Mouse (Mus musculus): Measurements from ENCODE around the gene Arhgef33.
"Not testable (repeated sequence)": the region's sequence is repeated elsewhere in the genome, so short reads cannot be mapped to it uniquely, and the experiment has no call there.

Gene Arhgef33

DNA sequence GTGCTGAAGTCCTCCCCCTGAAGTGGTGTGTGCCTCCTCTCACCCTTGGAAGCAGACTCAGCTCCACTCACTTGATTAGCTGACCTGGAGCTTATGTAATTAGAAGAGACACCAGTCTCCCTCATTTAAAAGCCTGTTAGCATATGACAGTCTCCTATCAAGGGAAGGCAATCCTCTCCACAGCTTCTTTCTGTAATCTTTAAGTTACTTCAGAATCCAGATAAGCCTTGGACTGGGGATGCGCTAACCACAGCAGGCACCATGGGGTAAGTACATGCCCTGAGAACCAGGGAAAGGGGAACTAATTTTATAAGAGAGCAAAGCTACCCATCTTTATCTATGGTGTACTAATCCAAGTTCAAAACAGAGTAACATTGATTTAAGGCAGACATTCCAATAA is at the start of gene Arhgef33:
Gene Arhgef33, plus strand, starts transcription at position 157 of the 400 bp plus-strand sequence.
- no peak for DNase-seq

DNA sequence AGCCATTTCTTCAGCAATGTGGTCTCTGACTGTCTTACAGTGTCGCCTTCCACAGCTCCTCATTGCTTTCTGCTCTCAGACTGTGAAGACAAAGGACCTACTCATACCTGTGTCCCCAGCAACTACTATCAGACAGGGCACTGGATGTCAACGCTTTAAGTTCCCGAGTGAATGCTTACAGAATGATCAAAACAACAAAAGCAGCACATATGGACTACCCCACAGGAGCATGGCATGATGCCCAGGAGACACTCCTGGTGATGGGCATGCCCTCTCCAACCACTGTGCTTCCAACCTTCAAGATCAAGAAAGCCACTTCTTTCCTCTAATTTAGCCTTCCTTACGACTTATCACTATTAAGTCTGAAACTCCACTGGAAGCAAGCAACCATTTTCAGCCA is 40.1 kb upstream of the Arhgef33 start:
- DNase-seq: no peak

DNA sequence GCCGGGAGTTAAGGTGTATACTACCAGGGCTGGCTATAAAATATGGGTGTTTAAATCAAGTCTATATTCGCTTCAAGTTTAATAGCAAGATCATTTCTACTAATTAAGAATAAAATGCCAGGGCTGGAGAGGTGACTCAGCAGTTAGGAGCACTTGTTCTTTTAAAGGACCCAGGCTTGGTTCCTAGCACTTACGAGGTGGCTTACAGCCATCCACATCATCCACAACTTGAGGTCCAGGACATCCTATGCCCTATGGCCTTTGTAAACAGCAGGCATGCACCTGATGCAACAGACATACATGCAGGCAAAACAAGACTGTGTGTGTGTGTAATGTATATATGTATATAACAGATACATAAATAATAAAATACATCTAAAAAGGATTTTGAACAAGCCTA is 39.1 kb upstream of the Arhgef33 start:
- no peak for DNase-seq

DNA sequence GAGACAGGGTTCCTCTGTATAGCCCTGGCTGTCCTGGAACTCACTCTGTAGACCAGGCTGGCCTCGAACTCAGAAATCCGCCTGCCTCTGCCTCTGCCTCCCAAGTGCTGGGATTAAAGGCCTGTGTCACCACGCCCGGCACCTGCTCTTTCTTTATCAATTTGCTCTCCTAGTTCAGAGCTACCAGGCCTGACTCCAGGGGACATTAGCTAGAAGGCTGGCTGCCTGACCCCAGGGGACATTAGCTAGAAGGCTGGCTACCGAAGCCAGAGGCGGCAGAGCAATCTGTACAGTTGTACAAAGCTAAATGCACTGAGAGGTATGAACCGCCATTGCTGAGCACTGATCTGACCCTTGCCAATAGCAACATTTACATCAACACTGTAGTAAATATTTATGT is 36.6 kb upstream of the Arhgef33 start:
- not testable (repeated sequence) for DNase-seq

DNA sequence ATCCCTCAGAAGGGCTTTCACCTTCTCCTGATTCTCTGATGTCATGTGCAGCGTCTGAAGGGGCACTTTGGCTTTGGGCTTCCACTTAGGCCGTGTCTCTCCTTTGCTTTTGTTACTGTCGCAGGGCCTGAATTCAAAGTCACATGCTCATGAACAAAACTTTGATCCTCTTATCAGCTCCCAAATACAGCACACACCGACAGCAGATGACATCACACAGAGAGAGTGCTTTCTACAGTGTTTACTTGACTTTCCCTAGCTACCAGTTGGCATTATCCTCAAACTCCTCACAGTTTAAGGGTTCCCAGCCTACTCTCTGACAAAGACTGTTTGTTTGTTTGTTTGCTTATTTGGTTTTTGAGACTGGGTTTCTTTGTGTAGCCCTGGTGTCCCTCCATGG is 29.0 kb upstream of the Arhgef33 start:
- no peak for DNase-seq

DNA sequence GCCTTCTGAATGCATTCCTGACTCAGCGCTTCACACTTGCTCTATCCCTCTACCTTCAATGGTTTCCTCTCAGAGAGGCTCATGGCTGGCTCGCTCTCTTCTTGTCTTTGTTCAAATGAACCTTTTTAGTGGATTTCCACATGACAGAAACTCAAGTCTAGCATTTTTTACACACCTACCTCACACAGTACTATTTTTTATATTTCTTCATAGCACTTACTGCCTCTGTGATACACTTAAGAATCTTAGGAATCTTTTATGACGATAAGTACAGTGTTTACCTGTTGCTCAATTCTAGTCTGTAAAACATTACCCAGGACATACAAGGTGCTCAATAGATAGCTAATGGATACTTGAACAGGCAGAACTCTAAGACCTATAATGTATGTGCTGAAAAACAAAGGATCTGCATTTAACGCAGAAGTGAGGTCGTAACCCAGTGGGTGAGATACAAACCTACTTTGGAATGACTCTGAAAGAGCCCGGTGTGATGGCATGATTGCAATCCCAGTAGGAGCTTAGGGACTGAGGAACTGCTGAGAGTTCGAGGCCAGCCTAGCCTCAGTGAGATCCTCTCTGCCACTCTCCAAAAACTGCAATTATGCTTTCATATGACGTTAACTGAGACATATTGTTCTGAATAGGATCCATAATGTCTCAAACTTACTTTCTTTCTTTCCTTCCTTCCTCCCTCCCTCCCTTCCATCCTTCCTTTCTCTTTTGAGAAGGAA is 27.7 kb upstream of the Arhgef33 start:
- no peak for DNase-seq

DNA sequence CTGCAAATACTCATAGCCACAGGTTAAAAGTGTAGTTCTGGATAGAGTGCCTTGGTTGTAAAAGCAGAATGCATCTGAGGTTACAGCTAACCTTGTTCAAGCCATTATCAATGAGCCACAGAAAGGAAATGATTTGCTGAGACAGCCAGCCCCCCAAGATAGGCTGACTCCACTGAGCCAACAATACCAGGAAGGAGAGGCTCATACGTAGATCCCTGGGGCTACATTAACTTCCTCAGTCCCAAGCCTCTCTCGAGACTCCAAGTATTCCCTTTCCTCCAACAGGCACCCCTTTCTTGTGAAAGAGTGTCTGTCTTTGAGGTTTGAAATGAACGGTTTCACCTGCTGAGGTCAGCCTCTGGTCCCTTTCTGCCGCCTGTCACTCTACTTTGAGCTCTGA is 22.8 kb upstream of the Arhgef33 start:
- DNase-seq: no peak

DNA sequence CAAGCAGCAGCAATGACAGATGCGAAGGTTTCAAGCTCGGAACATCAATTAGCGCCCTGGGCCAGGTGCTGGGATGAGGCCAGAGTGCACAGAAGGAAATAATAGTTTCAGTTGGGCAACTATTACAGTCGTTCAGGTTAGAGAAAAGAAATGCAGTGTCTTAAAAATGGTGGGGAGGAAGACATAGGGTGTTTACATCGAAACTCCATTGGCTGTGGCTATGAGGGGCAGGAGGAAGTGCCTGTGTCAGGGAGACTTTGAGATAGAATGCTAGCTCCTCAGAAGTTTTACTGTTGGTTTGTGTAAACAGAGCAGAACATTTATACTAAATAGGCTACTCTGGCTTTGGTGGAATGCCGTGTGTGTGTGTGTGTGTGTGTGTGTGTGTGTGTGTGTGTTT is 19.2 kb upstream of the Arhgef33 start:
- DNase-seq: no peak

DNA sequence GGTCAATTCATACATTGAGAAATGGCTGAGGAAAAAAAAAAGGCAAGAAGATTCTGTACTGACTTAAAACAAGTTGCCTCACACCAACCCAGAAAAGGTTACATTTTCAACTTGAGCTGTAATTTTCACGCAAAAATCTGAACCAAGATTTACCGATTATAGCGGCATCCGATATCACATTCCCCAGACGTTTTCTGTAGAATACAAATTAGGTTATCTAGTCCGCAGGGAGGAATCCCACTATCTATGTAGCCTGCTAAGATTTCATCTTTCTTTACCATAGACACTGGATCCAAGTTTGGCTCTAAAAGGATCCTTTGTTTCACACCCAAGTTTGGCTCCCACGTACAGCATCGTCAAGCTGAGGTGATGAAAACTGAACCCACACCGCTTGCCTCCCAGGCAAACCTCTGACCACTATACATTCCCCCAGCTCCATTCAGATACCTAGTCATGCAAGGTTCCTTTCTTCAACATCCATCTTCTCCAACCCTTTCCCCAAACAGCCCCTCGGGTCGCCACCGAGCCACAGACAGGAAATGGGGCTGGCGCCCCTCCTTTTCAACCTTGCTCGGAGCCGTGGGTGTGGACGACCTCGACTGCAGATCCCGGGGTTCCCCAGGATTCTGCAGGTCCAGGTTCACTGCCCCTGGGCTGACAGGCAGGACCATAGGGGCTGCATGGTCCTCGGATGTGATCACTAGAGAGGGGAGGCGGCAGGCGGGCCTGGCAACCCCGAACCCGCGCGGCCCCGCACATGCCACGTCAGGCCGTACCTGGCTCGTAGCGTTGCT is 17.7 kb upstream of the Arhgef33 start:
- DNase-seq: no peak

DNA sequence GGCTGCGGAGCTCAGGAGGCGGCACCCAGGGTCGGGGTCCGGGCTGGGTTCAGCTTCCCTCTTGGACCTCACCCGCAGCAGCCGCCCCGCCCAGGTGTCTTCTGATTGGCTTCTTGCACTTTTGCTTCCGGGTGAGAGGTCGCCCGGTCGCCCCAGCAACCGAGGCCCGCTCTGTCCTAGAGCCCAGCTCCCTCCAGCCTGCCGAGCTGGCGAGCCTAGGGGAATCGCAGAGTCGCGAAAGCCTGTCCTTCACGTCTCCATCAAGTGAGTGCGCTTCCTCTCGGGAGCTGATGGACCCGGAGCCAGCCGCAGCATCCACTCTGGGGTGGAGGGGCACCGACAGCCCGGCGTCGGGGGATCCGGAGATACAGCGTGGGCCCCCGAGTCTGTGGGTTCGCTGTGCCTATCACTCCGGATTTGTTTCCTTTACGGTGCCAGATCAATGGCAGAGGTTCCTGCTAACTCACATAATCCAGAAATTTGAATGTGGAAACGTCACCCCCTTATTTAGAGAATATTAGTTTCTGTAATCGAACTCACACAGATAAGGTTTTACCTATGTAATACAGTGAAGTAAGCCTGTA is 17.0 kb upstream of the Arhgef33 start, which contains the start of the genes Morn2 and Dhx57:
Gene Morn2, plus strand, starts transcription at position 130 of the 584 bp plus-strand sequence.
Gene Dhx57, minus strand, starts transcription at position 403 of the 584 bp plus-strand sequence.
- peak; percentile 95 for DNase-seq

DNA sequence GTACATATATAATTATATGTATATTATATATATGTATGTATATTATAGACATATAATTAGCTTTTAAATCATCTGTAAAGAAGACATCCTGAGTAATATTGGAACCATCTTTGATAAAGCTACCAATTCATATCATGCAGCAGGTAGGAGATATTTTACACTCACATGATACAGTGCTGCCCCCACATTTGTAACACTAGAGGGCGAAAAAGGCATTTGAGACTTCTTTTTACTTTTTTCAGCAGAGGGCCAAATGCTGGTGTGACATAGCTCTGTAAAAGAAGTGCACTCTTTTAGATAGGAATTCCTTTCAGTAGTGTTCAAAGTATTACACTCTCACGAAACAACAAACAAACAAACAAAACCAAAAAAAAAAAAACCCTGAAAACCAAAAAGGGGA is 16.1 kb upstream of the Arhgef33 start:
- DNase-seq: peak; percentile 18

DNA sequence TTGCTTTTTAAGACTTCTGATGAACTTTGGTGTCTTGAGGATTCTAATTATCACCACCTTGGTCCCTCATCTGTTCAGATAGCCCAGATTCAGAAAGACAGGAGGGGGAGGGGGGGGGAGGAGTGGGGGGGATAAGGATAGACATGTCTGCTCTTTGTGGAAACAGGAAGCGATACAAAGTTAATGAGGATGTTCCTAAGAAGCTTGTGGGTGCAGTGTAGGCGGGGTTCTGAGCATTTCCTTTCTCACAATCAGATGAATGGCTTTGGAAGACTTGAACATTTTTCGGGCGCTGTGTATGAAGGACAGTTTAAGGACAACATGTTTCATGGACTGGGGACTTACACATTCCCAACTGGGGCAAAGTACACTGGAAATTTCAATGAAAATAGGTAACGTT is 11.9 kb upstream of the Arhgef33 start:
- DNase-seq: no peak

DNA sequence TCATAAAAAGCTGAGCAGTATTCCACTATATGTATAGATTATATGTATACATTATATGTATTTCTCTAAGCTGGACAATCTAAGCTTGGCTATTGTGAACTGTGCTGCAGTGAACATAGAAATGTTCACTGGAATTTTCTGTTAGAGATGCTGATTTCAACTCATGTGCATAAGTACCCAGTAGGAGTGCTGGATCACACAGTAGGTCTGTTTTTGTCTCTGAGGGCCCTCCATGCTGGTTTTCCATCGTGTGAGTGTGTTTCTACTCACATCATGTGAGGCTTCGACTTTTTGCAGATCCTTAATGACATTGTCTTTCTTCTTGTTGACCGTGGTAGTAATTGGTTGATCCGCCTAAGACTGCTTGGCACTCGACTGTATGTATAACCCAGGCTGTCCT is 8.4 kb upstream of the Arhgef33 start:
- no peak for DNase-seq

DNA sequence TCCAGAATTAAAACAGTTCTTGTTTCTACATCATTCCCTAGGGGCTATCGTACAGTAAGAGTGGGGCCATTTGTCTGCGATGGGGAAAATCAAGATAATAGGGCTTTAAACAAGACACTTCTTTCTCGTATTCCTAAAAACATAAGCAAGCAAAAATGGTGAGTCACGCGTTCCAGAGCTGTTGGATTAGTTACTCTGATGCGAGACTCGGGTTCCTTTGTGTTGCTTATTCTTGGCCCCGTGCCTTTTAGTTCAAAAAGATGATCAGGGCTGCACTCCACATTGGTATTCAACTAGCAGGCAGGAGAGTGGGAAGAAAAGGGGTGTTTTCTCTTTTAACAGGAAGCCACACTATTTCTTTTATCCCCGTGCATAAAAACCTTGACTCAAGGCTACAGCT is 4.6 kb downstream of the Arhgef33 start:
- DNase-seq: no peak

DNA sequence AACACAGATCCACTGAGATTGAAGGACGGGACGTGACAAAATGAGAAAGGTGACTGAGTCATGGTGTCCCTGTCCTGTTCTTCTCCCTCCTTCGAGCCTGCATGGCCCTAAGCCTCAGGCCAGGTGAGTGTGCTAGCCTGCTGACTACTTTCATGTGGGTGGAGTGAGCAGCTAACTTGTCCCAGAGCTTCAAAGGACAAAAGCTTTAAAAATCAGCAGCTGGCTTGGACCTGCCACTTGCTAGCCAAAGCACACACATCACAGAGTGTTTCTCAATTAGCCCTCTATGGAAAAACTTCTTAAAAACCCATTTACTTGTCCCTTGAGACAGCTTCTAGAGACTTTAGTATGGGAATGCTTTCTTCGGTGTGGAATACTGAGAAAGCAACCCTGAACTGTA is 5.2 kb downstream of the Arhgef33 start:
- DNase-seq: no peak

DNA sequence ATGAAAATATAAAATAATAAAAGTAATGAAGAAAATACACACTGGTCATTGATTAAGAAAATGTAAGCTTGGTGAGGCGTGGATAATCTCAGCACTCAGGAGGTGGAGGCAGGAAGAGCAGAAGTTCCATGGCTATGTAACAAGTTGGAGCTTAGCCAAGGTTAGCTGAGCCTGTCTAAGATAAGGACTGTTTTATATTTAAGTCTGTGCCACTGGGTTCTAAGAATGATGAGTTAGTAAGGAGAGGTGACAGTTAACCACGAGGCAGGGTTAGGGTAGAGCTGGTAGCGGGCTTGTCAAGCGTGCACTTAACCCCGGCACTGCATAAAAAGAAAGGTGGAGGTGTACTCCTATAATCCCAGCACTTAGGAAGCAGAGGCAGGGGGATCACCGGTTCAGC is 15.0 kb downstream of the Arhgef33 start:
- DNase-seq: no peak

DNA sequence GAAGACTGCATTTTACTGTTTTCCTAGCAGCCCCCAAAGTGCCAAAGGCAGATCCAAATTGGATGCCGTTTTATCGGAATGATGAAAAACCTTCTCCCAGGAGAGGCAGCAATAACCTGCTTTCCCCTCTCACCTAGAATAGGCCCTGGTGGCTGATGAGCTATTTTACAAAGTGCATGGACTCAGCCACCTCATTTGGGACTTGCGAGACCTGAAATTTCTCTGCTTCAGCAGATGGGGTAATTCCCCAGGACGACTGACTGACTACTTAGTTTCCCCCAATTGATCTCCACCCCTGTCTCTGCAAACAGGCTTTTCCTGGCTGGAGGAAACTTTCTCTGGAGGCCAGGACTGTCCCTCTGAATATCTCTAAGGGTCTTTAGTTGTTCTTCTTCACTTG is 15.8 kb downstream of the Arhgef33 start:
- DNase-seq: no peak

DNA sequence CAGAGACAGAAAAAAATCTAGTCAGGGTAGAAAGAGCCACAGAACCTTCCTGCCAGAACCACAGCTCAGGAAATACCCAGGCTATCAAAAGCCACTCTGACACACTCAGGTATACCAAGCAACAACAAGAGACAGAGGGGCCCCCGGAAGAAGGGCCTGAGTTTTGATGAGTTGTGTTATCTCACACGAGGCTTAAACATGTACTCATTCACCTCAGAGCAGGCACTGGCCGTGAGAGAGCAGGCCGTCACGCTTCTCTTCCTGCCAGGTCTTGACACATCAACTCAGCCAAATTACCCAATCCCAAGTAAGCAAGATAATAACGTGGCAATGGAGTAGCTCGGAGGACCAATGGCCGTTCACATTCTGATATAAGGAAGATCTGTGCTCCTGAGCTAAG is 16.5 kb downstream of the Arhgef33 start:
- no peak for DNase-seq

DNA sequence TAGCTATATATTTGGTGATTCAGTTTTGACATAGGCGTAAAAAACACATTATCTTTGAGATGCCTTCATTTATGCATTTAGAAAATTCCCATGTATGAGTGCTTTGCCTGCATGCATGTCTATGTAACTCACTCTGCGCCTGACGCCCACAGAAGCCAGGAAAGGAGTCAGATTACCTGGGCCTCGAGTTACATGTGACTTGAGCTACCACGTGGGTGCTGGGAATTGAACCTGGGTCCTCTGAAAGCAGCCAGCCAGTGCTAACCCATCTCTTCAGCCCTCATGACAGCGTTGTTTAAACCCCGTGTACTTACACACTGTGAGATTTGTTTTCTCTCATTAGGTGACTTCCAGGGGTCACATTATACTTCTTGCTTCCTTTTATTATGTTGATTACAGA is 17.3 kb downstream of the Arhgef33 start:
- DNase-seq: no peak

DNA sequence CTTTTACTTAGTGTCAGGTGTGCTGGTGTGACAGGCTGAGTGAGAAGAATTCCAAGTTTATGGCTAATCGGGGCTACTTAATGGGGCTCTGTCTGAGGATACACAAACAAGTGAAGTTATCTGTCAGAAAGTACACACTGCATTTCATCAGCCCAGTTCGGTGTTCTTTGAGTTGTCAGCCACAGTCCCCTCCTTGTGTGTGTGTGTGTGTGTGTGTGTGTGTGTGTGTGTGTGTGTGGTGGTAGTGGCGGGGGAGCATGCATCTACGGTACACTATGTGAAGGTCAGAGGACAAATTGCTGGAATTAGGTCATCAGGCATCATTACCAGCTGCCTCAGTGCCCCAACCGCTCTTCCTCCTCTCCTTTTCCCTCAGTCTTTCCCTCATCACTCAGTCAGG is 18.2 kb downstream of the Arhgef33 start:
- DNase-seq: no peak

DNA sequence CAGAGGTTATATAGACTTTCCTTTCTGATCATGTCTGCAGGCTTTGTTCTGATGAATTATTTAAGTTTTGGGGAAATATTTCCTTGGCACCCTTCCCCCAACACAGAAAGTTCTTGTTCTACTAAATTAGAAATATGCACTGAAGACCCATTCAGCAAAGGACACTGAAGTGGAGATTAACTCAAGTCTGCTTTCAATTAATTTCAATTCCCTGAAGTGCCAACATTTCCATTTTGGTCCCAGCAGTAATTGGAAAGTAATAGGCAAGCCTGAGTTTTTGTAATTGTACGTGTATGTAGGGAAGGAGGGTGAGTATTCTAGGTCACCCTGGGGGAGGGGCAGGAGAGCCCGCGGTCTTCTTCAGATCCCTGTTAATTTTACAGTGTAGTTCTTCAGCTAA is 19.2 kb downstream of the Arhgef33 start:
- no peak for DNase-seq

DNA sequence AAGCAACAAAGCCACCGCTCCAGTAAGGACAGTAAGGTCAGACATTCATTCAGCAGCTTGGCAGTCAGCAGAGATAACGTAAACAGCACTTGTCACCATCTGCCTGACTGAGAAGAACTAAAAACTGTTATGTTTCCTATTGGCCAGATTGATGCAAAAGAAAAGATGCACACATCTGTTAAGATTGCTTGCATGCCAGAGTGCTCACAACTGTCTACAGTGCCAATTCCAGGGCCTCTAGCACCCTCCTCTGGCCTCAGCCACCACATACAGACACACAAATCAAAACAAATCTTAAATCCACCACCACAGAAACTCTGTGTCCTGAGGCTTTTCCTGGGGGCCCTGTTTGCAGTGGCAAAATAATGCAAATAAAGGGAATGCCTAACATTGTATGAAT is 25.2 kb downstream of the Arhgef33 start:
- no peak for DNase-seq

DNA sequence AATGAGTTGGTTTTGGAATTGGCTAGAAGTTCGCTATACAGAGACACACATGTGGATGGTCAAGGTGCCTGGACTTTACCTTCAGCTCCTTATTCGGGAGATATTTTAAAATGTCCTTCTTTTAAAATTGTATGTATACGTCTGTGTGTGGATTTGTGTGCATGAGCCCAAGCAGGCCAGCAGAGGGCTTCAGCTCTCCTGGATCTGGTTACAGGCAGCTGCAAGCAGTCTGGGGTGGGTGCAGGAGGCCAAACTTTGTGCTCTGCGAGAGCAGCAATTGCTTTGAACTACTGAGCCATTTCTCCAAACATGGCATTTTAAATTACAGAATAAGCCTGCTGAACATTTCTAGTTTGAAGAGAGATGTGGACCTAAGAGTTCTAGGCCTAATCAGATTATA is 38.1 kb downstream of the Arhgef33 start:
- DNase-seq: no peak

DNA sequence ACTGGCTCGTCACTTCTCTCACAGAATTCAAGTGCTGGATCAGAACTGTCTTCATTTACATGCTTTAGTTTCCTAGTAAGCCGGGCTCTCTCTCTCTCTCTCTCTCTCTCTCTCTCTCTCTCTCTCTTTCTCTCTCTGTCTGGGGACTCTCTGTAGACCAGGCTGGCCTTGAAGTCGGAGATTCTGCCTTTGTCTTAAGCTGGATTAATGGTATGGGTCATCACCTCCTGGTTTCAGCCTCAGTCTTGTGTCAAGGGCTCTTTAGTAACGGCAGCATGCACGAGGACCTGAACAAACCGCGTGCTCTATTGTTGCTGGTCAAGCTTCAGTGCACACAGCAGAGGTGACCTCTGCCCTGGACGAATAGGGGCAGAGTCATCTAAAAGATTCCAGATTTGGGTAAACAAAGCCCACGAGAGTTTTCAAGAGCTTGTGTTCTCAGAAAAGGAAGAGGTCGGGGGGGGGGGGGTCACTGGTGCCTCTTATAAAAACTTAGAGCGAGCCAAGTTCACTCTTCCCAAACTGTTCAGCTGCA is 39.5 kb downstream of the Arhgef33 start:
- no peak for DNase-seq
